Mouse (Mus musculus): ENCODE data around the gene Aif1.
A peak's percentile ranks its signal among the peaks of the same experiment; 100 is the strongest.

The Aif1 gene

GRCm38 (mm10) chr17:35175968-35176367, at the start of gene Aif1:
Aif1 (minus strand) TSS chr17:35176068.
- DNase-seq = no peak

GRCm38 (mm10) chr17:35225456-35225855, 49.6 kb upstream of the Aif1 start:
- DNase-seq = no peak

- no peak for DNase-seq
Observed at GRCm38 (mm10) chr17:35224641-35225040, 48.8 kb upstream of the Aif1 start.

DNA sequence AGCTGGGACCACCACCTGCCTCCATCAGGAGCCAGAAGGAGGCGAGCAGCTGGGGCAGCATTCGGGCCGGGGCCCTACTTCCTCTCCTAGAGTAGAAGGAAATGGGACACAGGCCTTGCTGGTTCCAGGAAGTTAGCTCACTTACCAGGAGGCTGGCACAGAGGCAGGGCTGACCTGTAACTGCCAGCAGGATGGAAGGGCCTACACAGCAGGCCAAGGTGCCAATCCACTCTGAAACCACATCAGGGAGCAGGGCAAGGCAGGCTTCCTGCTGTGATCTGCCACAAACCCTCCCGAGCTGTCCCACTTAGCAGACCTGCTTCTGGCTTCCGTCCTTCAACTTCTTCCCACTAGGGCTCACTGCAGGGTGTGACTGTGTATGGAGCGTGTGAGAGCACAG, 46.4 kb upstream of the Aif1 start:
- DNase-seq = no peak

DNA sequence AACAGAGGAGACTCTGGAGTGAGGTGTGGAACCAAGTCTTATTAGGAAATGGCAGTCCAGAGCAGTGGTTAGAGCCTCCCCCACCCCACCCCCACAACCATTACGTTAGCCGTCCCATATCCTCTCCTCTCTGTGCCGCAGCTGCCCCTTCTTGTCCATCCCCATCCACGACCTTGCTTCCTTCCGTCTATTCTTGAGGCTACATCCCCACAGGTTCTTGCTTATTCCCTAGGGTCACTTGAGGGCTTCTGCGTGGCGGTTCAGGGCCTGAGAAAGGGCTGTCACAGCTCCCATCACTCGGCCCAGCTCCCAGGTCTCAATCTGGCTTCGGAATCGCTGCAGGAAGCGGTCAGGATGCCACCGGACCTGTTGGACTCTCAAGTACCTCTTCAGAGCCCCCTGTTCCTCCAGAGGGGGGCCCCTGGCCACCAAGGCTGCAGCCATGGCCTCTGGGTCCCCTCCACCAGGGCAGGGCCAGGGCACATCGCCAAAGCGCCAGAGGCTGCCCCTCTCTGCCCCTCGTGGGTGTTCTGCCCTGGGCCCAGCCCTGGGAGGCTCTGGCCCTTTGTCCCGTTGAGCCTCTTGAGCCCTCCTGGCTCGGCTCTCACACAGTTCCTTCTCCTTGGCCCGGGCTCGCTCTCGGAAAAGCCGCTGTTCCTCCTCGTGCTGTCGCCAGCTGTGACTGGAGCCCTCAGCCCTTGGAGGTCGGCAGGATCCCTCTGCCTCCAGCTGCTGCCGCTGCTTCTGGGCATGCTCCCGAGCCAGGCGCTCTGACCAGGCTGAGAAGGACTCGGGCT, 44.5 kb upstream of the Aif1 start, which contains the start of gene Gm16181:
Gm16181 (plus strand) TSS at position 679 of the 797 bp plus-strand sequence.
- DNase-seq = no peak

- no peak for DNase-seq
Observed at GRCm38 (mm10) chr17:35219601-35220041, 43.8 kb upstream of the Aif1 start.

- DNase-seq = no peak
Observed at GRCm38 (mm10) chr17:35218516-35219193, 42.8 kb upstream of the Aif1 start.

DNA sequence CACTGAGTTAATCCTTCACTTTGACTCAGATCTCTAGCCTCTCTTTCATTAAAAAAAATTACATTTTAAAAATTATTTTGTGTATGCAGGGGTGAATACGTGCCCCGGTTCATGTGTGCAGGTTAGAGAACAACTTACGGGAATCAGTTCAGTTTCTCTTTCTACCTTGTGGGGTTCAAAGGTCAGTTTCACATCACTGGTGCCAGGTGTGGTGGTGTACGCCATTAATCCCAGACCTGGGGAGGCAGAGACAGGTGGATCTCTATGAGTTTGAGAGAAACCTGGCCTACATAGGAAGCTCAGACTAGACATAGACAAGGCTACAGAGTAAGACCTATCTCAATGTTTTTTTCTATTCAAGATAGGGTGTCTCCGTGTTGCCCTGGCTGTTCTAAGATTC, 37.2 kb upstream of the Aif1 start:
- DNase-seq = no peak

DNA sequence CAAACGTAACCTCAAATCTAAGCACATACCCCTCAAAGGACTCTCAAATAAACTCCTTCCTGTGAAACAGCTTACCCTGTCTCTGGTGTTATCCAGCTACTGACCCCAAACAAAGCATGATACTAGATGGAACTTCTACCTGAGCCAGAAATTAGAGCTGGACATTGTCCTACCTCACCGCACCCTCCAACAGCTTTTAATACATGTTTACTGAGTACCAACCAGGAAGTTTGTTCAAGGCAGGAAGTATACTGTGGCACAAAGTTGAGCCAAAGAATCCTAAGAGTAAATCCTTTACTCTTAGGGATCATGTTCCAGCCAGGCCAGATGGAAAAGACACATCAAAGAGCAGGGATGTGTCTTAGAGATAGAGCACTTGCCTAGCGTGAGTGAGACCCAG, 34.7 kb upstream of the Aif1 start:
- DNase-seq = no peak

DNA sequence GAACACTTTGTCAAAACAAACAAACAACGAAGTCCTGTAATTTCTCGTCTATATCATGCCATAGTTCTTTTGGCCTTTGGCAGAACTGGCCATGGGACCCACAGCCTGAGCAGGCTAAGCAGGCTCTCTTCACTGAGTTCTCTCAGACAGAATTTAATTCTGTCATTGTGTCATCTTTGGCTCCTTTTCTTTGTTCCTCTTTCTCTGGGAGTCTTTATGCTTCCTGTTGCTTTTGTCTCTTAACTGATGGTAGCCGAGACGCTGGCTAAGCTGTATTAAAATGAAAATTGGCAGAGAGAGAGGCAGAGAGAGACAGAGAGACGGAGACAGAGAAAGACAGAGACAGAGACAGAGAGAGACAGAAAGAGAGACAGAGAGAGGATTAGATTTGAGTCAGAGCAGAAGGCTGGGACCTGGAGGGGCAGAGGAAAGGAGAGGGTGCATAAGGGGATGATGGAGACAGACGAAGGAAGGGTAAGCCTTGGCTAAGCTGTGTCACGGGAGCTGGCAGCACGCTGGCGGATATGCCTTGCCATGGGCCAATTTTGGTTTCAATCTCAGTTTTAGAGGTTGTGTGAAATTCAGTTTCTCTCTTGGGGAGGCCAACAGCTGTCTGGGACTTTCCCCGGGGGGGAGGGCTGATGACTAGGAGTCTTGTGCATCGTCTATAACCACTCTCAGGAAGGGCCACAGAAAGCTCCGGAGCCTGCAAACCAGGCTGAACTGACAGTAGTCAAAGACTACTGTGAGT, 34.1 kb upstream of the Aif1 start:
- no peak for DNase-seq

DNA sequence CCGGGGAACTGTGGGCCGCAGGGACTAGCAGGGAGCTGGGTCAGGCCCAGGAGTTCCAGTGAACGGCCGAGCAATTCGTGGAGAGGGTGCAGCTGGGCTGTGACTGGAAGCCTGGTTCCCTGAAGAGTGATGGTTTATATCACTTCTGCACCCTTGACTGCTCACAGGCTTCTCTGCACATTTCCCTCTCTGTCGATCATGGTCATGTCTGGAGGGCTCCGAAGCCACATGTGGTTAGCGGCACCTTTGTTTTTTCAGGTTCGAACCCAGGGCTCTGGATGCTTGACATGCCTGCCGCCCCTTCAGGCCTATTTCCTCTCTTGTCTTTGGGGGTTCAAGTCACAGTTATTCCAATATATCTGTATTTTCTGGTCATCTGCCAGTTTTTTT, 29.5 kb upstream of the Aif1 start:
- no peak for DNase-seq

GRCm38 (mm10) chr17:35204494-35205379, 28.9 kb upstream of the Aif1 start, which contains the start of gene Lta:
Lta (minus strand) TSS chr17:35205351.
- no peak for DNase-seq

DNA sequence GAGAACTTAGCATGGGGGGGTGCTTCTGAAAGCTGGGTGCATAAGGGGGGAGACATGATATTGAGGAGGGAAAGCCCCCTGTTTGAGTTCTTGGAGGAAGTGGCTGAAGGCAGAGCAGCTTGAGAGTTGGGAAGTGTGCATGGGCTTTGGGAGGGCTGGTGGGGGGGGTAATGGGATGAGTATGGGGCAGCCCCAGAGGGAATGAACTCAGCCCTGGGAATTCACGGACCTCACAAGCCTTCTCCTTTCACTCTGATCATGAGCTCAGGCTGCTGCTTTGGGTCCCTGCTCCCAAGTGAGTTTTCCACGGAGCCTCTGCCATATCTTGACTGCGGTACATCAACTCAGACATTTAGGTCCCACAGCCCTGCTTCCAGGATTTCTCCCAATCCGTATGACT, 26.6 kb upstream of the Aif1 start:
- no peak for DNase-seq

GRCm38 (mm10) chr17:35201787-35202186, 25.9 kb upstream of the Aif1 start, which contains the start of gene Tnf:
Tnf (minus strand) TSS chr17:35202007.
- no peak for DNase-seq

DNA sequence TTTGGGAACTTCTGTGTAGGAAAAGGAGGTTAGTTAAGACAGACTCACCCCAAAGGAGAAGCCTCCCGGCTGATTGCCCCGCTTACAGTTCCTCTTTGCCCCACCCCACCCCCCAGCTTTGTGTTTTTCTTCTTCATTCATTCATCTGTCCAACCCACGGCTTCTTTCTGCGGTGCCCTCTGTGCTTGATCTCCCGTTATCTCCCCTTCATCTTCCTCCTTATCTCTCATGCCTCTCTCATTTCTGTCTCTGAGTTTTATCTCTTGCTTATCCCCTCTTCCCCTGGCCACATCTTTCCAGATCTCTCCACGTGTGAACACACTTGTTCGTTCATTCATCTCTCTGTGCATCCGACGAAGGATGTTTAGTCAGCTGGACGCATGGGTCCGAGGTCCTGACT, 25.3 kb upstream of the Aif1 start:
- DNase-seq = no peak

DNA sequence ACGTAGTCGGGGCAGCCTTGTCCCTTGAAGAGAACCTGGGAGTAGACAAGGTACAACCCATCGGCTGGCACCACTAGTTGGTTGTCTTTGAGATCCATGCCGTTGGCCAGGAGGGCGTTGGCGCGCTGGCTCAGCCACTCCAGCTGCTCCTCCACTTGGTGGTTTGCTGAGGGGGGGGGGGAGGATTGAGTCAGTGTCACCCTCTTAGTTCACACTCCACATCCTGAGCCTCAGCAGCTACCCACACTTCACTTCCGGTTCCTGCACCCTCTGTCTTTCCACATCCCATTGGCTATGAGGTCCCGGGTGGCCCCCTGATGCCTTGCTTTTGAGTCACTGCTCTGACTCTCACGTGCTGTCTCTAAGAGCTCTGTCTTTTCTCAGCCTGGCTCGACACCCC, 24.5 kb upstream of the Aif1 start:
- no peak for DNase-seq

- no peak for DNase-seq
Observed at GRCm38 (mm10) chr17:35198946-35199345, 23.1 kb upstream of the Aif1 start.

DNA sequence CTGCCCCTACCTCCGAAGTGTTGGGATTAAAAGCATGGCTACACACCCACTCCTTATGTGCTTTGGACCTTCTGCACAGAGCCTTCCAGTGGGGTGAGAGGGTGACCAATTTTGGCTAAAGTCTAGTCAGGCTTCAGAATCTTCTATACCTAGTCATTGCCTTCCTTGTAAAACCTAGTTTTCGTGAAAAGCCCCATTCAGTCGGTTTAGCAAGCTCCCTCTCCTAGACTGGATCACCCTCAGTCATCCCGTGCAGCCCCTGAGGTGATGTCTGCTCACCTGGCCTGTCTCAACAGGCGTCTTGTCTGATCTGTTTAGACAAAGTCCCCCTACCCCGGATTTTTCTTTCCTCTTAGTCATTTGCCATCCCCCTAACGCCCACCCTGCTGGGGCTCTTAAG, 22.2 kb upstream of the Aif1 start:
- DNase-seq = no peak

DNA sequence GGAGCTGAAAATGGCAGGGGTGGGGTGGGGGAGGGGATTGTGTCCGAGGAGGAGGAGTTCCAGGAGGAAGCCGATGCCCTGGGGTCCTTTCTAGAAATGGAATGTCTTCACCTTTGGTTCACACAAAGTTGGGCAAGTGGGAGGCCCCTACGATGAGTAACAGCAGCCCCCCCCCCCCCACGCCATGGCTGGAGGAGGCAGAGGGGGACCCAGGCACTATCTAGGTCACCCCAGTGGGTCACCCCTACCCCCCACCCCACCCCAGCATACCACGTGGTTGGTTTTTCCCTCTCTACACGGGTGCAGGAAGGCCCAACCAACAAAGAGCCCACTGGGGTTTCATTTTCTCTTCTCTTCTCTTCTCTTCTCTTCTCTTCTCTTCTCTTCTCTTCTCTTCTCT, 21.3 kb upstream of the Aif1 start:
- DNase-seq = no peak

DNA sequence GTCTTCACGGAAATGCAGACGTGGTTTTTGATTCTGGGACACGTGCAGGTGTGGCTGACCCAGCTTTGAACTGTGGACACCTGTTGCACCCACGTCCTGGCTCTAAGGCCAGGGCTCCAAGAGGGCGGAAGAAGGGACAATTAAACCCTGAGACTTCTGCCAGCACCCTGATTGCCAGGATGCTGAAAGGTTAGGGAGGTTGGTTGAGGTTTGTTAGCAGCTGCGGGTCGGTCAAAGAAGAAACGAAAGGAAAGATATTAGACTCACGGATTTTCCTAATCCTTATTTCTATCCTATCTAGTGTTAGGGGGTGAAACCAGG, 20.4 kb upstream of the Aif1 start:
- DNase-seq = no peak

GRCm38 (mm10) chr17:35195631-35196320, 19.9 kb upstream of the Aif1 start:
- DNase-seq = peak; percentile 49 to 66

Data from cerebellum, adult 18-20 months (tissue).